Mouse (Mus musculus): ENCODE measurements at regions not wholly inside any gene's neighbourhood (a gene's known extent, or its start where the extent isn't known, plus 50 kb on each side); places are given as distances from the start of the nearest gene placed in this dataset.

DNA sequence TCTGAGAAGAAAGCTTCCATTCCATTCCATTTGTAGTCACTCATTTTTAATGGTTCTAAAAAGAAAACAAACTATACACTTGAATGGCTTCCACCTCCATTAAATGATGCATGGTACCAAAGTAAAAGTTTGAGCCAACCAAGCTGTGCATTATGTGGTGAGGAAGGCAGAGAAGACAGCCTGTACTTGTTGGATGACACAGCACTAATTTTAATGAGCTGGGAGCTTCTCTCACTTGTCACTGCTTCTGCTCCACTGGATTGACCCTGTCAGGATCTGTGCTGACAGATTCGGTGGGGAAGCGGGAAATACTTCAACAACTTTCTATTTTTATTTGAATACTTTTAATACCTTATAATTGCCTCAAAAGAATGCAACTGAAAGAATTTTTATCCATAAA, 403.3 kb downstream of the Tm4sf1 start:
- no peak for TF ChIP-seq CTCF (conservative IDR thresholded peaks at IDR 0.05; ENCODE audit: insufficient read depth, insufficient read length, low read depth, low read length)
- TF ChIP-seq POLR2A (IDR thresholded peaks at IDR 0.05; ENCODE audit: low read depth, low read length), result no peak

Data from kidney, adult 2 months (tissue).